Mouse (Mus musculus) G1E (cell line): ENCODE data around the gene Ccdc88c. TPM values are rescaled to one million over a fixed set of nuclear protein-coding genes. Genes with fewer than 3 reads are reported as not detected.

ENCODE experiments used
- ATAC-seq: 2 replicates; pipeline ENCODE4 v1.8.0; 2016; ENCODE audit warnings: mild to moderate bottlenecking; ENCODE audit not compliant: insufficient number of reproducible peaks, poor library complexity, low FRiP score, severe bottlenecking; ENCODE audit errors: extremely low read depth
- DNase-seq: peaks from one replicate; pipeline ENCODE4 v3.0.0; 2012; ENCODE audit warnings: low spot score
- H3K27me3 ChIP-seq: 2 replicates; pipeline ENCODE4 v1.6.1; 2012; ENCODE audit warnings: mild to moderate bottlenecking, low read length, inconsistent platforms; ENCODE audit not compliant: insufficient read depth
- H3K36me3 ChIP-seq: replicated peaks from 2 replicates; pipeline ENCODE3; 2012; ENCODE audit warnings: mild to moderate bottlenecking, inconsistent platforms
- H3K4me1 ChIP-seq: 2 replicates; pipeline ENCODE4 v1.6.1; 2012; ENCODE audit warnings: low read depth, low read length, inconsistent platforms, mixed read lengths; ENCODE audit not compliant: insufficient read depth
- H3K4me3 ChIP-seq: 2 replicates; pipeline ENCODE4 v1.5.1; 2012; ENCODE audit warnings: low read depth, mild to moderate bottlenecking, inconsistent platforms, low read length, moderate library complexity, mixed read lengths
- H3K9me3 ChIP-seq: replicated peaks from 2 replicates; pipeline ENCODE4 v1.6.1; 2012; ENCODE audit warnings: inconsistent platforms
- CTCF ChIP-seq: IDR thresholded peaks from 2 replicates; pipeline ENCODE4 v1.5.1; 2012; ENCODE audit warnings: low read depth, low read length, inconsistent platforms, mixed read lengths
- GATA1 ChIP-seq: IDR thresholded peaks from 2 replicates; pipeline ENCODE4 v1.6.1; 2012; ENCODE audit warnings: borderline replicate concordance, low read length, inconsistent platforms, mixed read lengths
- GATA2 ChIP-seq: IDR thresholded peaks from 2 replicates; pipeline ENCODE4 v1.6.1; 2012; ENCODE audit warnings: low read depth, low read length, inconsistent platforms, borderline replicate concordance
- POLR2AphosphoS5 ChIP-seq: IDR thresholded peaks from 2 replicates; pipeline ENCODE4 v1.6.1; 2012; ENCODE audit warnings: low read depth, low read length, inconsistent platforms; ENCODE audit not compliant: insufficient replicate concordance
- TAL1 ChIP-seq: conservative IDR thresholded peaks from 2 replicates; pipeline ENCODE4 v1.6.1; 2012; ENCODE audit warnings: low read depth, low read length, inconsistent platforms, mixed read lengths
- polyA plus RNA-seq: library from polyadenylated mRNA; stranded (reverse); fragments of >175 nt; gene quantifications from 2 replicates; pipeline ENCODE4 v1.2.3, GENCODE M21; 2012
- total RNA-seq, 2 experiments: library from RNA; stranded (forward) in 1 of 2; stranded (reverse) in 1 of 2; fragments of 200-1000 nt in 1 of 2; fragments of >200 nt in 1 of 2; fragmentation: Nextera tagmentation in 1 of 2; gene quantifications; 2 replicates each; pipeline ENCODE4 v1.2.3; 2014 to 2017

Ccdc88c gene
- total and polyA plus RNA-seq, 3 experiments = 9.2 to 31.0 (median 22.7) TPM

DNA sequence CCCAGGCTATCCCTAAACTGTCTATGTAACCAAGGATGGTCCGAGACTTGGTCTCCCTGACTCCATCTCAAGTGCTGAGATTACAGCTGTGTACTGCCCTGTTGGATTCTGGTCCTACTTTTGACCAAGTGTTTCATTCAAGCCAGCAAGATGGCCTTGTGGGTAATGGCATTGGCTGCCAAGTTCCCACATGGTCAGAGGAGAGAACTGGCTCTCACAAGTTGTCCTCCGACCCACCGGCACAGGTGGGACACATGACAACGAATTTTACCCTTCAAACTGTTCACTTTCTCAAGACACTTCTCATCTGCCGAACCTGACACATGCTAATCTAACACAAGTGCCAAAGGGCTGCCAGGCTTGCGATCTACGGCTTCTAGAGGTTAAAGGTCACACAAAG lies 9.4 kb downstream of the Ccdc88c start:
- TF ChIP-seq GATA1 (no peak), GATA2 (no peak), TAL1 (no peak), POLR2AphosphoS5 (no peak), CTCF (no peak)
- Histone ChIP-seq H3K4me1 (peaks cover 49% of the 10 kb centered on the region), H3K36me3 (peaks cover 85% of the 10 kb centered on the region), H3K9me3 (peaks cover 2% of the 10 kb centered on the region; the same call in 1 of the 2 replicates), H3K4me3 (no peak overlapping the region), H3K27me3 (no peaks in the 10 kb centered on the region)
- no peak for ATAC-seq
- no peak for DNase-seq

DNA sequence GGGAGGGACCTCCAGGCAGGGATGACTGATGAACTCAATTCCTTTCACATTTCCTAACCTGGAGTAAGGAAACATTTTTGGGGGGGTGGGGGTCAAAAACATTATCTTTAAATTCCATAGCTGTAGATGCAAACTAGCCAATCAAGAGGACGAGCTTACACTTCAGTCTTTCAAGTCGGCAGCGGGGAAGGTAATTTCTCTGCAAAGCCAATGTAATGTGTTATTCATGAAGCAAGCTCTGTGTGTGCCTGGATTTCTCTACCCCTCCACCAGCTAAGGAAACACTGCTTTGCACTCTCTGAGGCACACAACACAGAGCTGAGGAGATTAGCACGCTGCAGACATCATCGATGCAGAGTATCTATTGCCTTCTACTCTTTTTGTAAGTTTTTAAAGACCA lies 9.8 kb downstream of the Ccdc88c start:
- Histone ChIP-seq H3K4me1 (peaks cover 53% of the 10 kb centered on the region), H3K4me3 (no peak overlapping the region), H3K36me3 (peaks cover 83% of the 10 kb centered on the region), H3K27me3 (no peaks in the 10 kb centered on the region), H3K9me3 (peaks cover 2% of the 10 kb centered on the region; the same call in 1 of the 2 replicates)
- TF ChIP-seq TAL1 = no peak
- TF ChIP-seq GATA1 = no peak
- TF ChIP-seq GATA2 = no peak
- TF ChIP-seq CTCF = no peak
- no peak for TF ChIP-seq POLR2AphosphoS5
- ATAC-seq (no peak), DNase-seq (no peak)

DNA sequence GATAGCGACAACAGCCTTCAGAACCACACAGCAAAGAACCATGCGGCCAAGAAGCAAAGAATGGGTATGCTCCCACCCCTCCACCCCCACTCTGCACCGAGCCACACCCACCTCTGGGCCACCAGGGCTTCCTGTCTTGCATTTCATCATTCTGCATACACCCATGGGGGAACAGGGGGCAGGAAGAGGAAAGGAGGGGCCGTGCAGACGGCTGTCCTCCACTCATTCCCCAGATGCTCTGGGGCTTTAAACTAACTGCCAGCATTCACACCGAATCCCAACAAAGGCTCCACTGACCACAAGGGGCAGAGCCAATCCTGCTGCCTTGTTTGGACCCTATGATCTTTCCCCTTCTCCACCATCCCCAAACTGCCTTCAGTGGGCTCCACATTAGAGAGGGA lies 10.9 kb downstream of the Ccdc88c start:
- peak; percentile 64 for DNase-seq
- peak; percentile 72 for ATAC-seq
- Histone ChIP-seq H3K4me3 (peak overlapping the region; percentile 33; the same call in 1 of the 2 replicates), H3K36me3 (peaks cover 78% of the 10 kb centered on the region), H3K9me3 (peaks cover 2% of the 10 kb centered on the region; the same call in 1 of the 2 replicates), H3K4me1 (peaks cover 59% of the 10 kb centered on the region), H3K27me3 (no peaks in the 10 kb centered on the region)
- TF ChIP-seq POLR2AphosphoS5 = no peak
- no peak for TF ChIP-seq CTCF
- TF ChIP-seq TAL1 = no peak
- TF ChIP-seq GATA1 = no peak
- no peak for TF ChIP-seq GATA2

DNA sequence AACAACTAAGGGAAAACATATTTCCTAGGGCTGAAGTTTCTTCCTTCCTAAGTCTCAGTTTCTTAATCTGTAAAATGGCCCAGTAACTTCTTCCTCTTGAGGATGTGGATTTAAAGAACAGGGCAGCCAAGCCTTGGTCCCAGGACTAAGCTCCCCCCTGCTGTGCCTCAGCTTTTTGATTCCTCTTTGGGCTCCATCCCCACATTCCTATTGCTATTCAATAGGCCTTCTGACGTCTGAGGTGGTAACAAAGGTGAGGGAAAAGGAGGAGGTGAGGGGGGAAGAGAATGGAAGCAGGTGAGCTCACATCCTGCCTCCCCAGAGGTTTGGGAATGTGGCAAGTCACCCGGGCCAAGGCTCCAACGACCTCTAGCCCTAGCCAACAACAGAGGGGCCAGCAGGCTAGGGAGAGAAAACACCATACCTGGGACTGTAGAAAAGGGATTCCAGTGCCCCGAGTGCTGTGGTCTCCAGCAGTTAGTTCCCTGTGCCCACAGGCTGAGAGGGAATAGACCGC lies 12.4 kb downstream of the Ccdc88c start:
- TF ChIP-seq POLR2AphosphoS5 (no peak), TAL1 (no peak), GATA2 (no peak), GATA1 (no peak), CTCF (no peak)
- peaks cover 2% of the 10 kb centered on the region; the same call in 1 of the 2 replicates for H3K9me3 ChIP-seq
- peaks cover 77% of the 10 kb centered on the region for H3K36me3 ChIP-seq
- peaks cover 67% of the 10 kb centered on the region for H3K4me1 ChIP-seq
- DNase-seq (no peak), ATAC-seq (no peak)
- no peak overlapping the region for H3K4me3 ChIP-seq
- no peaks in the 10 kb centered on the region for H3K27me3 ChIP-seq

DNA sequence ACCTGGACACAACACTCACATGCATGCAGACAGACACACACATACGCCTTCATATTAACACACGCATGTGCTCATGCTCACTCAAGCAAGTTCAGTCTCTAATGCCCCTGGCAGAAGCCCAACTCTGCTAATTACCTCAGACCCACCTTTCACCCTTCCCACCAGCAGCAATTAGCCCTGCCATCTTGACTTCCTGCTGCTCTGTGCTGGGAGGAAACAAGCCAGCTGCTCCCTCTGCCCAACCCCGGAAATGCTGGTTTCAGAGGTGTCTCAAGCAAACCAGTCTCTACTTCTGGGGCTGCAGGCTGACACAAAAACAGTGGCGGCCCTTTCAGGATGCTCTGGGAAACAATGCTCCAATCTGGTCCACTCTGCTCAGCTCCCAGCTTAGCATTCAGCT lies 12.9 kb downstream of the Ccdc88c start:
- H3K9me3 ChIP-seq = peaks cover 2% of the 10 kb centered on the region; the same call in 1 of the 2 replicates
- peaks cover 67% of the 10 kb centered on the region for H3K4me1 ChIP-seq
- no peak for ATAC-seq
- H3K4me3 ChIP-seq = no peak overlapping the region
- H3K36me3 ChIP-seq = peaks cover 75% of the 10 kb centered on the region
- H3K27me3 ChIP-seq = no peaks in the 10 kb centered on the region
- DNase-seq = peak; percentile 55
- no peak for TF ChIP-seq CTCF
- no peak for TF ChIP-seq POLR2AphosphoS5
- no peak for TF ChIP-seq GATA2
- no peak for TF ChIP-seq TAL1
- TF ChIP-seq GATA1 = no peak

DNA sequence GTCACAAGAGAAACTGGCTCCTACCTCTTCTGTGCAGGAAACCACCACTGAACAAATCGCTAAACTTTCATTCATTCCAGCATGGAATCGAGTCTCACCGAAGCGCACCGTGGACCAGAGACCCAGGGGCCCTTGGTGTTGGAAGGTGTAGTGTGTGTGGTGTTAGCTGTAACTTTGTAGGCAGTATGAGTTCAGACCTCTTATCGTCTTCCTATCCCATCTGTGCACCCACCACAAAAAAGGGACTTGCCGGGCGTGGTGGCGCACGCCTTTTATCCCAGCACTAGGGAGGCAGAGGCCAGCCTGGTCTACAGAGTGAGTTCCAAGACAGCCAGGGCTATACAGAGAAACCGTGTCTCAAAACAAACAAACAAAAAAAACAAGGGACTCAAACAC lies 13.7 kb downstream of the Ccdc88c start:
- no peaks in the 10 kb centered on the region for H3K27me3 ChIP-seq
- peak overlapping the region; percentile 9; the same call in 1 of the 2 replicates for H3K4me3 ChIP-seq
- DNase-seq = no peak
- peaks cover 73% of the 10 kb centered on the region for H3K4me1 ChIP-seq
- peaks cover 2% of the 10 kb centered on the region; the same call in 1 of the 2 replicates for H3K9me3 ChIP-seq
- H3K36me3 ChIP-seq = peaks cover 75% of the 10 kb centered on the region
- TF ChIP-seq CTCF (no peak), GATA2 (no peak), GATA1 (no peak), TAL1 (no peak), POLR2AphosphoS5 (no peak)
- ATAC-seq = 0 out of 2 replicates have a peak, but pooled peaks have one; percentile 9
